Comparison of ENCODE assay signal across 20 mouse cellular contexts in genomic region chr1:127304281-127304680, GRCm38 (mm10).
"Had no signal": no experiment of that assay in that cellular context is flagged by ENCODE, and none has a peak within 500 bp of the region (broad histone marks: within the 10 kb centered on the region; RNA-seq: fewer than 3 reads in every experiment).

No protein-coding gene starts in this region.

- H3K9me3 ChIP-seq: liver, embryonic 13.5 days; midbrain, embryonic 10.5 days; midbrain, embryonic 13.5 days had no signal

- DNase-seq: kidney, adult 2 months; kidney, postnatal 25 days; layer of hippocampus, postnatal 36 days; liver, embryonic 13.5 days; lung, embryonic 14.5 days; lung, postnatal 36 days; right cerebral cortex, adult 18-20 months; right cerebral cortex, postnatal 14 days; right cerebral cortex, postnatal 4 days; thymus, postnatal 14 days had no signal

- H3K27me3 ChIP-seq: liver, embryonic 13.5 days; megakaryocyte, embryonic 14.5 days; midbrain, embryonic 13.5 days had no signal

- ATAC-seq: lung, postnatal 0 days; midbrain, embryonic 13.5 days; midbrain, embryonic 16.5 days had no signal

- H3K27ac ChIP-seq: kidney, postnatal 0 days; layer of hippocampus, adult 2 months; left cerebral cortex, adult 2 months; liver, embryonic 13.5 days; midbrain, embryonic 10.5 days; midbrain, embryonic 13.5 days; stomach, postnatal 0 days had no signal

- H3K4me1 ChIP-seq: midbrain, embryonic 10.5 days; midbrain, embryonic 13.5 days had no signal

- H3K36me3 ChIP-seq: liver, embryonic 13.5 days had no signal

- H3K4me3 ChIP-seq: layer of hippocampus, adult 2 months; left cerebral cortex, adult 2 months; liver, embryonic 13.5 days; megakaryocyte, embryonic 14.5 days; midbrain, embryonic 10.5 days; midbrain, embryonic 13.5 days; myocyte had no signal
